Mouse (Mus musculus) bone marrow, adult 2 months (tissue): ENCODE measurements at regions not wholly inside any gene's neighbourhood (a gene's known extent, or its start where the extent isn't known, plus 50 kb on each side); places are given as distances from the start of the nearest gene placed in this dataset.

Experiments used
- H3K27ac ChIP-seq: fragments of 200-500 bp; 2 replicates; pipeline ENCODE4 v1.5.1; 2012; ENCODE audit warnings: low read depth, mild to moderate bottlenecking, control low read depth, inconsistent platforms, low read length; ENCODE audit not compliant: control insufficient read depth, poor library complexity, insufficient read depth
- H3K4me1 ChIP-seq: fragments of 200-500 bp; 2 replicates; pipeline ENCODE4 v1.6.1; 2011; ENCODE audit warnings: low read length; ENCODE audit not compliant: control insufficient read depth, insufficient read depth
- H3K4me3 ChIP-seq: fragments of 200-500 bp; replicated peaks from 2 replicates; pipeline ENCODE3; 2011; ENCODE audit warnings: mild to moderate bottlenecking, low read depth, low read length, control low read depth; ENCODE audit not compliant: control insufficient read depth
- CTCF ChIP-seq: fragments of 200-500 bp; IDR thresholded peaks from 2 replicates; pipeline ENCODE4 v1.5.1; 2011; ENCODE audit warnings: low read length, control low read depth; ENCODE audit not compliant: control insufficient read depth, insufficient read depth
- POLR2A ChIP-seq: fragments of 200-500 bp; IDR thresholded peaks from 2 replicates; pipeline ENCODE4 v1.6.1; 2011; ENCODE audit warnings: low read depth, mild to moderate bottlenecking, control low read depth, low read length, borderline replicate concordance; ENCODE audit not compliant: control insufficient read depth
- WGBS: fragments of 180-500 bp; shearing (Covaris S2); methylation state at CpG from one replicate; pipeline ENCODE4 v1.1.7; 2018; 5-methylcytosine and 5-hydroxymethylcytosine counted together

GRCm38 (mm10) chr16:76575281-76575680, 201.7 kb upstream of the Nrip1 start:
- TF ChIP-seq CTCF (no peak), POLR2A (no peak)
- WGBS: 76% methylated on average over 3 of the region's 3 CpGs

GRCm38 (mm10) chr16:76566220-76566619, 192.6 kb upstream of the Nrip1 start:
- Histone ChIP-seq H3K4me1 (no peaks in the 10 kb centered on the region), H3K27ac (no peak overlapping the region), H3K4me3 (no peak overlapping the region)
- 52% methylated on average over 11 of the region's 11 CpGs for WGBS
- TF ChIP-seq POLR2A (no peak), CTCF (no peak)

More at GRCm38 (mm10) chr16:76575281-76575680, 201.7 kb upstream of the Nrip1 start:
- Histone ChIP-seq H3K27ac (no peak overlapping the region), H3K4me3 (no peak overlapping the region), H3K4me1 (no peaks in the 10 kb centered on the region)

- no peaks in the 10 kb centered on the region; the same call in 1 of the 2 replicates for H3K4me1 ChIP-seq
- no peak overlapping the region for H3K27ac ChIP-seq
- 56% methylated on average over 4 of the region's 4 CpGs for WGBS
- TF ChIP-seq POLR2A (no peak), CTCF (no peak)
- H3K4me3 ChIP-seq: no peak overlapping the region
These were observed 181.2 kb upstream of the Nrip1 start for GRCm38 (mm10) chr16:76554846-76555245.

GRCm38 (mm10) chr16:76549628-76550027, 176.0 kb upstream of the Nrip1 start:
- H3K4me1 ChIP-seq: no peaks in the 10 kb centered on the region; the same call in 1 of the 2 replicates
- H3K27ac ChIP-seq: no peak overlapping the region
- H3K4me3 ChIP-seq: no peak overlapping the region
- WGBS: 6% methylated on average over 5 of the region's 5 CpGs
- no peak for TF ChIP-seq CTCF
- TF ChIP-seq POLR2A: no peak

GRCm38 (mm10) chr16:76547087-76547486, 173.5 kb upstream of the Nrip1 start:
- Histone ChIP-seq H3K4me1 (no peaks in the 10 kb centered on the region; the same call in 1 of the 2 replicates), H3K27ac (no peak overlapping the region), H3K4me3 (no peak overlapping the region)
- WGBS: 80% methylated on average over 4 of the region's 4 CpGs
- TF ChIP-seq POLR2A: no peak
- no peak for TF ChIP-seq CTCF

- no peak overlapping the region for H3K4me3 ChIP-seq
- no peak overlapping the region for H3K27ac ChIP-seq
- no peak for TF ChIP-seq POLR2A
- TF ChIP-seq CTCF: no peak
- WGBS: 73% methylated on average over 2 of the region's 2 CpGs
- no peaks in the 10 kb centered on the region; the same call in 1 of the 2 replicates for H3K4me1 ChIP-seq
These were observed 173.0 kb upstream of the Nrip1 start for GRCm38 (mm10) chr16:76546632-76547031.

- TF ChIP-seq POLR2A: no peak
- 71% methylated on average over 2 of the region's 2 CpGs for WGBS
These were observed 172.3 kb upstream of the Nrip1 start for GRCm38 (mm10) chr16:76545942-76546341.

GRCm38 (mm10) chr16:76544972-76545371, 171.3 kb upstream of the Nrip1 start:
- no peak overlapping the region for H3K4me3 ChIP-seq
- no peak for TF ChIP-seq CTCF
- TF ChIP-seq POLR2A: no peak
- H3K4me1 ChIP-seq: no peaks in the 10 kb centered on the region
- no peak overlapping the region for H3K27ac ChIP-seq
- 36% methylated on average over 4 of the region's 4 CpGs for WGBS

More at GRCm38 (mm10) chr16:76545942-76546341, 172.3 kb upstream of the Nrip1 start:
- Histone ChIP-seq H3K27ac (no peak overlapping the region), H3K4me3 (no peak overlapping the region), H3K4me1 (no peaks in the 10 kb centered on the region; the same call in 1 of the 2 replicates)

GRCm38 (mm10) chr16:76540964-76541363, 167.3 kb upstream of the Nrip1 start:
- H3K4me3 ChIP-seq: no peak overlapping the region
- no peak for TF ChIP-seq POLR2A
- no peak for TF ChIP-seq CTCF
- H3K27ac ChIP-seq: no peak overlapping the region
- H3K4me1 ChIP-seq: no peaks in the 10 kb centered on the region
- WGBS: 64% methylated on average over 5 of the region's 5 CpGs
